Mouse (Mus musculus): ENCODE data around the gene Mettl27. TPM values are rescaled to one million over a fixed set of nuclear protein-coding genes. Genes with fewer than 3 reads are reported as not detected.

The Mettl27 gene
- polyA plus RNA-seq, 1 experiment from 2014 or later = 3.7 TPM

DNA sequence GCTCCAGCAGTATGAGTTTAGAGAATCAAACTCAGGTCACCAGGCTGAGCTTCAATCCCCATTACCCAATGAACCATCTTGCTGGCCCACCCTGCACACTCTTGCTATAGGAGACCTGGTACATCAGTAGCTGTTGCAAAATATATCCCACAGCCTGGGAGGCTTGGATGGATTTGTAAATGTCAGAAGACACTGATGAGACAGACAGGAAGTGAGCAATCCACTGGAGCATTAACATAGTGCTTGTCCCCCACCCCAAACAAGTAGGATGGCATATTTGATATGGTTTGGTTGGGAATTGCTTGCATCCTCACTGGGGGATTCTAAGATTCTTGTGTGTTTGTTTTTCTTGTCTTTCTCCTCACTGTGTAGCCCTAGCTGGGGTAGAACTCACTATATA lies 40.9 kb downstream of the Mettl27 start:
- Histone ChIP-seq H3K36me3 (ENCODE audit: control insufficient read depth, insufficient read depth, low read length) (no peaks in the 10 kb centered on the region), H3K27ac (ENCODE audit: low read depth, low read length) (no peak overlapping the region), H3K4me3 (ENCODE audit: low read depth, low read length) (no peak overlapping the region), H3K9ac (replicated peaks; ENCODE audit: low read depth, low read length) (no peak overlapping the region), H3K9me3 (ENCODE audit: control insufficient read depth, low read length) (no peaks in the 10 kb centered on the region), H3K4me1 (ENCODE audit: control insufficient read depth, insufficient read depth, low read length) (no peaks in the 10 kb centered on the region), H3K4me2 (ENCODE audit: low read depth, low read length) (no peak overlapping the region), H3K27me3 (ENCODE audit: control insufficient read depth, insufficient read depth, low read length) (no peaks in the 10 kb centered on the region)
- ATAC-seq (ENCODE audit: low read depth) = no peak

DNA sequence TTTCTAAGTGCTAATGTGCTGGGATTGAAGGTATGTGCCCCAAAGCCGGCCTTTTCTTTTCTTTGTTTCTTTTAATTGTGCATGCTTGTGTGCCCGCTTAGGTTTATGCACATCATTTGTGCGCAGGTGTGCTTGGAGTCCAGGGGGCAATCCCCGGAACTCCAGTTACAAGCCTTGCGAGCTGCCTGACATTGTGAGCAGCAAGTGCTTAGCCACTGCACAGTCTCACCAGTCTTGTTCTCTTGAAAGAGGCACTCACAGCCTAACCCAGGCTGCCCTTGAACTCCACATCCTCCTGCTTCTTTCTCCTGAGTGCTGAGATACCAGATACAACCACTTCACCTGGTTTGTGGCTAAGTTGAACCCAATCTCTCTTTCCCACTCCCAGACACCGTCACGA lies 41.4 kb downstream of the Mettl27 start:
- Histone ChIP-seq H3K9me3 (ENCODE audit: control insufficient read depth, low read length) (no peaks in the 10 kb centered on the region), H3K27ac (ENCODE audit: low read depth, low read length) (no peak overlapping the region), H3K4me3 (ENCODE audit: low read depth, low read length) (no peak overlapping the region), H3K9ac (replicated peaks; ENCODE audit: low read depth, low read length) (no peak overlapping the region), H3K4me2 (ENCODE audit: low read depth, low read length) (no peak overlapping the region), H3K36me3 (ENCODE audit: control insufficient read depth, insufficient read depth, low read length) (no peaks in the 10 kb centered on the region), H3K27me3 (ENCODE audit: control insufficient read depth, insufficient read depth, low read length) (no peaks in the 10 kb centered on the region), H3K4me1 (ENCODE audit: control insufficient read depth, insufficient read depth, low read length) (no peaks in the 10 kb centered on the region)
- 88% methylated on average over 7 of the region's 7 CpGs for WGBS
- no peak for ATAC-seq (ENCODE audit: low read depth)

DNA sequence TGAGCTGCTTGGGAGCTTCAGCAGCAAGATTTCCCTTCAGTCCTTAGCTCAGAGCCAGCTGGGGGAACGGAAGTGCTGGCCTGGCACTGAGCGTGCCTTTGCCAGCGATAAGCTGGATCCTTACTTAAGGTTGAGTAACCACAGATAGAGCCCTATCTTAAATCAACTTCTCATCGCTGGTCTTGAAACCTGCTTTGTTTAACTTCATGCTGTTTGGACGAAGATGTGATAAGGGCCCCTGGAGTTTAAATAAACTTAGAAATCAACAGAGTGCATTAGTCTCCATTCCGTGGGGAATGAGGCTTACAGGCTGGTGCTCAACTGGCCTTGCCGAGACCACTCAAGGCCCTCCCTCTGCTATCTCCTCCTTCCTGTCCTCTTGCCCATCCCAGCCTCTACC lies 42.1 kb downstream of the Mettl27 start:
- no peaks in the 10 kb centered on the region for H3K9me3 ChIP-seq (ENCODE audit: control insufficient read depth, low read length)
- H3K9ac ChIP-seq (replicated peaks; ENCODE audit: low read depth, low read length) = no peak overlapping the region
- no peak overlapping the region for H3K27ac ChIP-seq (ENCODE audit: low read depth, low read length)
- ATAC-seq (ENCODE audit: low read depth) = no peak
- H3K4me1 ChIP-seq (ENCODE audit: control insufficient read depth, insufficient read depth, low read length) = no peaks in the 10 kb centered on the region
- H3K27me3 ChIP-seq (ENCODE audit: control insufficient read depth, insufficient read depth, low read length) = no peaks in the 10 kb centered on the region
- H3K4me2 ChIP-seq (ENCODE audit: low read depth, low read length) = no peak overlapping the region
- no peak overlapping the region for H3K4me3 ChIP-seq (ENCODE audit: low read depth, low read length)
- H3K36me3 ChIP-seq (ENCODE audit: control insufficient read depth, insufficient read depth, low read length) = no peaks in the 10 kb centered on the region
- 71% methylated on average over 7 of the region's 7 CpGs for WGBS

DNA sequence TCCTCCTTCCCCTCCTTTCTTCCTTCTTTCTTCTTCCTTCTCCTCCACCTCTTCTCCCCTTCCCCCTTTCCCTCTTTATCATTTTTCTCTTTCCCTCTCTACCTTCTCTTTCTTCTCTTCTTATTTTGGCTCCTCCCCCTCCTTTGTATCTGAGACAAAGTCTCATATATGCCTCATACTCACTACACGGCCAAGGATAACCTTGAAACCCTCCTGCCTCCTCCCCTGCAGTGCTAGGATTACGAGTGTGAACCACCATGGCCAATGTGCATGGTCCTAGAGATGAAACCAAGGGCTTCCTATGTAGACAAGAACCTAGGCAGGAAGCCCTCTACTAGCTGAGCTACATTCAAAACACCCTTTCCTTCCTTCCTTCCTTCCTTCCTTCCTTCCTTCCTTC lies 42.8 kb downstream of the Mettl27 start:
- no peaks in the 10 kb centered on the region for H3K4me1 ChIP-seq (ENCODE audit: control insufficient read depth, insufficient read depth, low read length)
- no peak for ATAC-seq (ENCODE audit: low read depth)
- H3K9ac ChIP-seq (replicated peaks; ENCODE audit: low read depth, low read length) = no peak overlapping the region
- H3K9me3 ChIP-seq (ENCODE audit: control insufficient read depth, low read length) = no peaks in the 10 kb centered on the region
- WGBS = 59% methylated on average over 2 of the region's 2 CpGs
- no peak overlapping the region for H3K27ac ChIP-seq (ENCODE audit: low read depth, low read length)
- H3K4me3 ChIP-seq (ENCODE audit: low read depth, low read length) = no peak overlapping the region
- no peak overlapping the region for H3K4me2 ChIP-seq (ENCODE audit: low read depth, low read length)
- no peaks in the 10 kb centered on the region for H3K36me3 ChIP-seq (ENCODE audit: control insufficient read depth, insufficient read depth, low read length)
- H3K27me3 ChIP-seq (ENCODE audit: control insufficient read depth, insufficient read depth, low read length) = no peaks in the 10 kb centered on the region

DNA sequence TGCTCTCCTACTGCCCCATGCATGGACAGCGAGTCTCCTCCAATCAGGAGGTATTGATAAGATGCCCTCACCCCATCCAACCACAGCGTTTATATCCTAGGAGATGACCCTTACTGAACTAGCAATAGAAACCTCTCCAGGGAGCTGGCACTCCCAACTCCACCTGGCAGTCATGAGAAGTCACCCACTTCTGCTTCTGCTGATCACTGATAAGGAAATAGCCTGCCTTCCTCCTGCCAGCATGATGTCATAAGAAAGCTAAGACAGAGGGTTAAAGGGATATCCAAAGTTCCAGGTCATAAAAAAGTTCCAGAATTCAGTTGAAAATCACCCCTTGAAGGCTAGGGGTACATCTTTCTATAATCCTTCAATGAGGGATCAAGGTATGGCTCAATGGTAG lies 44.0 kb downstream of the Mettl27 start:
- Histone ChIP-seq H3K4me2 (ENCODE audit: low read depth, low read length) (no peak overlapping the region), H3K9me3 (ENCODE audit: control insufficient read depth, low read length) (no peaks in the 10 kb centered on the region), H3K9ac (replicated peaks; ENCODE audit: low read depth, low read length) (no peak overlapping the region), H3K36me3 (ENCODE audit: control insufficient read depth, insufficient read depth, low read length) (no peaks in the 10 kb centered on the region), H3K27ac (ENCODE audit: low read depth, low read length) (no peak overlapping the region), H3K4me3 (ENCODE audit: low read depth, low read length) (no peak overlapping the region), H3K27me3 (ENCODE audit: control insufficient read depth, insufficient read depth, low read length) (no peaks in the 10 kb centered on the region), H3K4me1 (ENCODE audit: control insufficient read depth, insufficient read depth, low read length) (no peaks in the 10 kb centered on the region)
- no peak for ATAC-seq (ENCODE audit: low read depth)
- 79% methylated on average over 2 of the region's 2 CpGs for WGBS

DNA sequence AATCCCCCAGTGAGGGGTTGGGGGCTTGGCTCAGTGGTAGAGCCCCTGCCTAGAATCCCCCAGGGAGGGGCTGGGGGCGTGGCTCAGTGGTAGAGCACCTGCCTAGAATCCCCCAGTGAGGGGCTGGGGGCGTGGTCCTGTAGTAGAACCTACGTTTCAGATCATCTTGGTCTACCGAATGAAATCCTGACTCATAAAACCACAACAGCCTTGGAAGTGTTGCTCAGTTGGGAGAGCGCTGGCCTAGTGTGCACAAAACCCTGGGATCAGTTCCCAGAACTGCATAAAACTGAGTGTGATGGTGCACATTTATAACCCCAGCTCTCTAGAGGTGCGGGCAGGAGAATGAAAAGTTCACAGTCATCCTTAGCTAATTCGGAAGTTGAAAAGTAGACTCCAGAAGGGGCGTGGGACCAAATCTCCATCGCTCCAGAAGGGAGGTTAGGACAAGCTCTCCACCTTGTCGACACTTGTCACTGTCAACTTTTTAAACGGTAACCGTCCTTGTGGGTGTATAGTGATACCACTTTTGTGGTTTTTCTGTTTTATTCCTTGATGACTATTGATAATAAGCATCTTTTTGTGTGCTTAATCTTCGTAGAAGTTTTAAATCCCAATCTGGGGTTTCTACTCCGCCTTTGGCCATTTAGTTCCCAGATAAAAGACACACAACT lies 44.5 kb downstream of the Mettl27 start:
- 87% methylated on average over 14 of the region's 14 CpGs for WGBS
- no peak for ATAC-seq (ENCODE audit: low read depth)
- Histone ChIP-seq H3K36me3 (ENCODE audit: control insufficient read depth, insufficient read depth, low read length) (no peaks in the 10 kb centered on the region), H3K27me3 (ENCODE audit: control insufficient read depth, insufficient read depth, low read length) (no peaks in the 10 kb centered on the region), H3K4me3 (ENCODE audit: low read depth, low read length) (no peak overlapping the region), H3K4me2 (ENCODE audit: low read depth, low read length) (no peak overlapping the region), H3K9ac (replicated peaks; ENCODE audit: low read depth, low read length) (no peak overlapping the region), H3K27ac (ENCODE audit: low read depth, low read length) (no peak overlapping the region), H3K9me3 (ENCODE audit: control insufficient read depth, low read length) (no peaks in the 10 kb centered on the region), H3K4me1 (ENCODE audit: control insufficient read depth, insufficient read depth, low read length) (no peaks in the 10 kb centered on the region)

DNA sequence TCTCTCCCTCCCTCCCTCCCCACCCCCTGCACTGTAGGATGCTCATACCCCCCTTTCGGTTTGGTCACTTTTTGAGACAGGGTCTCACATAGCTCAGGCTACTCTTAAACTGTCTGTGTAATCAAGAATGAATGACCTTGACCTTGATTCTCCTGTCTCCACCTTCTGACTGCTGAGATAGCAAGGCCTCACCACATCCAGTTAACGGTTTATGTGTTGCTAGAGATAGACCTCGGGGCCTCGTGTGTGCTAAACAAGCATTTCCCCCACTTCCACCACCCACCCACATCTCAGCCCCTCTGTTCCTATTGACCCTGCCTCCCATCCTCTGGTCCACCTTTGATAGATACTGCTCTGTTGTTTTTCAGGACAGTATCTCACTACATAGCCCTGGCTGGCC lies 45.7 kb downstream of the Mettl27 start:
- no peaks in the 10 kb centered on the region for H3K27me3 ChIP-seq (ENCODE audit: control insufficient read depth, insufficient read depth, low read length)
- H3K36me3 ChIP-seq (ENCODE audit: control insufficient read depth, insufficient read depth, low read length) = no peaks in the 10 kb centered on the region
- H3K4me1 ChIP-seq (ENCODE audit: control insufficient read depth, insufficient read depth, low read length) = no peaks in the 10 kb centered on the region
- H3K27ac ChIP-seq (ENCODE audit: low read depth, low read length) = no peak overlapping the region
- H3K4me3 ChIP-seq (ENCODE audit: low read depth, low read length) = no peak overlapping the region
- no peak overlapping the region for H3K4me2 ChIP-seq (ENCODE audit: low read depth, low read length)
- no peaks in the 10 kb centered on the region for H3K9me3 ChIP-seq (ENCODE audit: control insufficient read depth, low read length)
- ATAC-seq (ENCODE audit: low read depth) = no peak
- WGBS = 83% methylated on average over 4 of the region's 4 CpGs
- H3K9ac ChIP-seq (replicated peaks; ENCODE audit: low read depth, low read length) = no peak overlapping the region

DNA sequence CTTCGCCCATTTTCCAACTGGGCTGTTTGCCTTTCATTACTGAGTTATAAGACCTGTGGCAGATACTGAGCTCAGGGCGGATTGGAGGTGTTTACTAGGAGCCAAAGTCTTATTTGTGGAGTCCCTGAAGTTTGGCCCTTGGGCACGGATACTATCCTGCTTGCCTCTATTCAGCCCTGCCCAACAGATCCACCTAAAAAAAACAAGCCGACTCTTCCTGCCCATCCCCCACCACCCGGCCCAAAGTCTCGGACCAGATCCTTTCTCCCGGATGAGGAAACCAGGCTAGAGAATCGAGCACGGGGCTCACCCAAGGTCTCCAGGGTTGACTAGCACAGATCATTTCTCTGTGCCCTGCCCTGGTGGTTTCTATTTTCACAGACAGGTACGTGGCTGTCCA lies 49.0 kb downstream of the Mettl27 start:
- Histone ChIP-seq H3K4me1 (ENCODE audit: control insufficient read depth, insufficient read depth, low read length) (peaks cover 3% of the 10 kb centered on the region; the same call in 1 of the 2 replicates), H3K9ac (replicated peaks; ENCODE audit: low read depth, low read length) (no peak overlapping the region), H3K4me3 (ENCODE audit: low read depth, low read length) (no peak overlapping the region), H3K36me3 (ENCODE audit: control insufficient read depth, insufficient read depth, low read length) (no peaks in the 10 kb centered on the region), H3K27ac (ENCODE audit: low read depth, low read length) (no peak overlapping the region), H3K9me3 (ENCODE audit: control insufficient read depth, low read length) (no peaks in the 10 kb centered on the region), H3K4me2 (ENCODE audit: low read depth, low read length) (no peak overlapping the region), H3K27me3 (ENCODE audit: control insufficient read depth, insufficient read depth, low read length) (peaks cover 14% of the 10 kb centered on the region)
- 75% methylated on average over 10 of the region's 10 CpGs for WGBS
- no peak for ATAC-seq (ENCODE audit: low read depth)

DNA sequence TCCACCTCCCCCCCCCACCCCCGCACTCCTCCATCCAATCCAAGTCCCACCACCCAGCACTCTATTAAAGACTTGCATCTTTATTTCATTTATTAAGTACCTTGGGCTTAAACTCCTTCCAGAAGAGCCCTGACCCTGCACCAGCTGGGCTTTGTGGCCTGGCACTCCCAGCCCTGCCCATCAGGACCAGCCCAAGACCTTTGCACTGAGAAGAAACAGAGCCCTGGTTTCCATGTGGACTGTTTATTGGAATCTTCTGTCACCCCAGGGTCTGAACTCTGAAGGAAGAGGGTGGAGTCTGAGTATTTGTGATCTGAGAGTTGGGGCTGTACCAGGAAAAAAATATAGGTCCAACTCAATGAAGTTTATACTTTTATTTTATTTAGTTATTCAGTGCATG lies 50.9 kb downstream of the Mettl27 start:
- ATAC-seq (ENCODE audit: low read depth) = no peak
- WGBS = 78% methylated on average over 1 of the region's 1 CpGs
- Histone ChIP-seq H3K4me3 (ENCODE audit: low read depth, low read length) (no peak overlapping the region), H3K4me1 (ENCODE audit: control insufficient read depth, insufficient read depth, low read length) (peaks cover 5% of the 10 kb centered on the region; the same call in 1 of the 2 replicates), H3K27me3 (ENCODE audit: control insufficient read depth, insufficient read depth, low read length) (peaks cover 32% of the 10 kb centered on the region), H3K4me2 (ENCODE audit: low read depth, low read length) (no peak overlapping the region), H3K36me3 (ENCODE audit: control insufficient read depth, insufficient read depth, low read length) (no peaks in the 10 kb centered on the region), H3K9me3 (ENCODE audit: control insufficient read depth, low read length) (no peaks in the 10 kb centered on the region), H3K9ac (replicated peaks; ENCODE audit: low read depth, low read length) (no peak overlapping the region), H3K27ac (ENCODE audit: low read depth, low read length) (no peak overlapping the region)

Measured in neural tube, embryonic 14.5 days (tissue).